Mouse (Mus musculus) mature B cell (primary cell): Measurements from ENCODE around the gene Mpped2.

Experiments
- in situ Hi-C: fragments of 300-500 bp; cut with MboI; formaldehyde crosslinking; loops from 2 replicates; pipeline ENCODE4 v1.14.3; 2019

Gene Mpped2

GRCm38 (mm10) chr2:106798824-106799223 is 105.8 kb downstream of the Mpped2 start:
- in situ Hi-C loops, result no loop called here

GRCm38 (mm10) chr2:106815898-106816297 is 122.8 kb downstream of the Mpped2 start:
- in situ Hi-C loops, result no loop called here

- in situ Hi-C loops, result no loop called here
Observed at GRCm38 (mm10) chr2:106821292-106821691, 128.2 kb downstream of the Mpped2 start.

GRCm38 (mm10) chr2:106821883-106822282 is 128.8 kb downstream of the Mpped2 start:
- in situ Hi-C loops, result no loop called here

- in situ Hi-C loops, result no loop called here
Observed at GRCm38 (mm10) chr2:106822540-106822939, 129.5 kb downstream of the Mpped2 start.

- in situ Hi-C loops, result no loop called here
Observed at GRCm38 (mm10) chr2:106825461-106825860, 132.4 kb downstream of the Mpped2 start.

- in situ Hi-C loops, result no loop called here
Observed at GRCm38 (mm10) chr2:106826023-106826422, 133.0 kb downstream of the Mpped2 start.

- in situ Hi-C loops, result no loop called here
Observed at GRCm38 (mm10) chr2:106826806-106827205, 133.7 kb downstream of the Mpped2 start.

GRCm38 (mm10) chr2:106828573-106829310 is 135.7 kb downstream of the Mpped2 start:
- in situ Hi-C loops, result no loop called here

- in situ Hi-C loops, result no loop called here
Observed at GRCm38 (mm10) chr2:106829420-106829819, 136.4 kb downstream of the Mpped2 start.

- in situ Hi-C loops, result no loop called here
Observed at GRCm38 (mm10) chr2:106832577-106832976, 139.5 kb downstream of the Mpped2 start.

GRCm38 (mm10) chr2:106833212-106833611 is 140.1 kb downstream of the Mpped2 start:
- in situ Hi-C loops, result no loop called here

GRCm38 (mm10) chr2:106835321-106835720 is 142.3 kb downstream of the Mpped2 start:
- in situ Hi-C loops, result no loop called here

GRCm38 (mm10) chr2:106837241-106837640 is 144.2 kb downstream of the Mpped2 start:
- in situ Hi-C loops, result no loop called here

GRCm38 (mm10) chr2:106844147-106844546 is 151.1 kb downstream of the Mpped2 start:
- in situ Hi-C loops, result no loop called here

GRCm38 (mm10) chr2:106844766-106845678 is 152.0 kb downstream of the Mpped2 start:
- in situ Hi-C loops, result no loop called here

- in situ Hi-C loops, result no loop called here
Observed at GRCm38 (mm10) chr2:106846511-106846910, 153.4 kb downstream of the Mpped2 start.

GRCm38 (mm10) chr2:106849389-106849788 is 156.3 kb downstream of the Mpped2 start:
- in situ Hi-C loops, result no loop called here

GRCm38 (mm10) chr2:106851515-106851914 is 158.4 kb downstream of the Mpped2 start:
- in situ Hi-C loops, result no loop called here

- in situ Hi-C loops, result no loop called here
Observed at GRCm38 (mm10) chr2:106854213-106854612, 161.1 kb downstream of the Mpped2 start.

- in situ Hi-C loops, result no loop called here
Observed at GRCm38 (mm10) chr2:106854758-106855157, 161.7 kb downstream of the Mpped2 start.

GRCm38 (mm10) chr2:106855184-106855583 is 162.1 kb downstream of the Mpped2 start:
- in situ Hi-C loops, result no loop called here
